Mouse (Mus musculus) 3134 (cell line): ENCODE data around the gene Bmp7.

ENCODE experiments used
- DNase-seq: peaks from one replicate; pipeline ENCODE4 v3.0.0-alpha.2; 2011; ENCODE audit warnings: low spot score; ENCODE audit not compliant: insufficient read length; ENCODE audit errors: extremely low read depth

The Bmp7 gene

GRCm38 (mm10) chr2:172914018-172914417, 26.1 kb downstream of the Bmp7 start:
- DNase-seq, result no peak

- no peak for DNase-seq
Observed at GRCm38 (mm10) chr2:172911715-172912114, 28.4 kb downstream of the Bmp7 start.

GRCm38 (mm10) chr2:172911157-172911556, 29.0 kb downstream of the Bmp7 start:
- no peak for DNase-seq

- no peak for DNase-seq
Observed at GRCm38 (mm10) chr2:172909463-172909862, 30.7 kb downstream of the Bmp7 start.

DNA sequence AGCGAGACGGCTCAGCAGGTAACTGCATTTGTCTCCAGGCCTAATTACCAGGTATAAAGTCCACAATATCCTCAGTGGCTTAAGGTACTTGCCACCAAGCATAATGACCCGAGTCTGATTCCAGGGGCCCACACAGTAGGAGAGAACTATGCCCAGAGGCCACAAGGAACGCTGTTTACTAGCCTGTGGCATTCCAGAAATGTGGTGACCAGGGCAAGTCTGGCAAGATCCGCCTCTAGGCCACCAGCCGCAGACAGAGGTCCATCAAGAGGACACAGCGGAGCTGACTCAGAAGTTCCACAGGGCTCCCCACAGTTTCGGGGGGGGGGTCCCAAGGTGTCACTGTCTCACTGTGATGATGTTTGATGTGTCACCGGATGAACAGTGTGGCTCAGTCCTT, 34.0 kb downstream of the Bmp7 start:
- peak; percentile 73 for DNase-seq

DNA sequence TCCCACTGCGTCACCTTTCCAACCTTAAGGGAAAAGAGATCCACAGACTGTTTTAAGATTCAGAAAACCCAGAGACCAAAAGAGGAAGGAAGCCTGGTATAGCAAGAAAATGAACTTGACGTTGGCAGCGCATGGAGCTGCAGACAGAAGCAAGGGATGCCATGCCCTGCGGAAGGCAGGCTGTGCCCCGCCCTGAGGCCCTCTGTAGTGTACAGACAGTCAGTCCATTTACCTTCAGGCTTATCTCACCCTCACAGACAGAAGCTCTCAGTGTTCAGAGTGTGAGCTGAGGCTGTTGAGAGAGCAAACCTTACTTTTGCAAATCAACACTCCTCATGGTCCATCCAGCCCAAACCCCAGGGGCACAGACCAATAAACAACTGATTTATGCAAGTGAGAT, 35.1 kb downstream of the Bmp7 start:
- DNase-seq, result no peak

GRCm38 (mm10) chr2:172904614-172905013, 35.5 kb downstream of the Bmp7 start:
- no peak for DNase-seq

GRCm38 (mm10) chr2:172903523-172903922, 36.6 kb downstream of the Bmp7 start:
- no peak for DNase-seq

DNA sequence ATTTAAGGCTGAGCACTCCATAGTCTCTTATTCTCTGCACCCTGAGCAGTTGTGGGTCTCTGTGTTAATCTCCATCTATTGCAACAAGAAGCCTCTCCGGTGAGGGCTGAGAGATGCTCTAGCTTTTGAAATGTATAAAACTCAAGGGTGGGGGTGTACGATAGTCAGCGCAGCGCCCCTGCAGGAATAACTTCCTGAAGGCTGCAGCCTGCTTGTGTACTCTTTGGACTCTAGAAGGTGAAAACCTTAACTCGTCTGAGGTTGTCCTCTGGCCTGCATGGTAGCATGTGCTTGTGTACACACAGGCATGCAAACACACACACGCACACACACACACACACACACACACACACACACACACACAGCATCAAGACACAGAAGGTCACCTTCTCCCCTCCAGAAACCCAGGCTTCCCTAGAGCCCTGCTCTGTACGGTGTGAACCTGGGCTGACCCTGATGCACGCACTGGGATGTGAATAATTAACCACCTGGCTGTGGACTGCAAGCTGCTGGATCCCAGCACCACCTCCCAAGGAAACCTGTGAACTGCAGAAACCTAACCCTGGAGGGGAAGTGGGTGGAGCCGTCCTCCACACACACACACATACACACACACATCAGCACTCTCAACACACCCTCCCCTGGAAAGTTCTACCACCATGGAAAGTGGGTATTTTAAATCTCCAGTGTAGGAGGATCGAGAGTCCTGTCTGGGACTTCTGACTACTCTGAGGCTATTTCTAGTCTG, 39.0 kb downstream of the Bmp7 start:
- DNase-seq, result no peak

DNA sequence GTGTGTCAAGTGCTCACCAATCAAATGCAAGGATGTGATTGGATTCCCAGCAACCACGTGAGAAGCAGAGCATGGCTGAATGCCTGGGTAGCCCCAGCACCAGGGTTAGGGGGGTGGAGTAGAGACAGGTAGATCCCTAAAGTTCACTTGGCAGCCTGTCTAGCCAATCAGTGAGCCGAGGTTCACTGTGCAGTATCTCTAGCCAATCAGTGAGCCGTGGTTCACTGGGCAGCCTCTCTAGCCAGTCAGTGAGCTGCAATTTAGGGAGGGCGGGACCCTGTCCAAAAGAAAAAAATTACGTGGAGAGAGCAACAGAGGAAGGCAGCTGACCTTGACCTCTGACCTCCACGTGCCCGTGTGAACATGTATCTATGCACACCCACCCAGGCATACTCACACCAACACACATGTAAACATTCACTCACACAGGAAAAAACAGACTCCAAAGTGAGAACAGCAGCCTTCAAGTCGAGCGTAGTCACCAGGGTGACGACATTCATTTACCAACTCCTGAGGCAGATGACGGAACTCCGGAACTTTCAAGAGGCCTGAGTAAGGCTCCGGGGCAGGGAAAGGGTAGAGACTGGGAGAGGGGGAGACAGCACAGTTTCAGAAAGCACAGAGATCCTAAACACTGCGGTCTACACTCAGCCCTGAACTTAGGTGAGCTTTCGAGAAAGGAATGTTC, 50.2 kb downstream of the Bmp7 start:
- no peak for DNase-seq

GRCm38 (mm10) chr2:172889222-172889621, 50.9 kb downstream of the Bmp7 start:
- DNase-seq, result no peak

GRCm38 (mm10) chr2:172888147-172888546, 52.0 kb downstream of the Bmp7 start:
- no peak for DNase-seq

DNA sequence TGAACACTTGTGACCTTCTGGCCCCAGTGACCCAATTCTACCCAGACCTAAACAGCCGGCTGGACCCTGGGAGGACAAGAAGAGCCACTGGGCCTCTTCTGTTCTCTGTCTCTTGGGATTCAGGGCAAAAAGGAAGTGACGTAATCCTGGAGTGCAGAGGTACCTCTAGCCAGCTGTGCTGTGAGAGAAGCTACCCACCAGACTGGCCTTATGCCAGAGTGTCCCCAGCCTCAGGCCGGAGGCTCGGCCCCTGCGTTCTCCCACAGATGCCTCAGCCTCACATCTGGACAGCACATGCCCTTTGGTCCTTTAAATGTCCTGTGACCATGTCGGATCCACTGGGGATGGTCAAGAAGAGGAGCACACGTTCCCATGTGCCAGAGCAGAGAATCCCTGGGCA, 54.3 kb downstream of the Bmp7 start:
- DNase-seq, result no peak

DNA sequence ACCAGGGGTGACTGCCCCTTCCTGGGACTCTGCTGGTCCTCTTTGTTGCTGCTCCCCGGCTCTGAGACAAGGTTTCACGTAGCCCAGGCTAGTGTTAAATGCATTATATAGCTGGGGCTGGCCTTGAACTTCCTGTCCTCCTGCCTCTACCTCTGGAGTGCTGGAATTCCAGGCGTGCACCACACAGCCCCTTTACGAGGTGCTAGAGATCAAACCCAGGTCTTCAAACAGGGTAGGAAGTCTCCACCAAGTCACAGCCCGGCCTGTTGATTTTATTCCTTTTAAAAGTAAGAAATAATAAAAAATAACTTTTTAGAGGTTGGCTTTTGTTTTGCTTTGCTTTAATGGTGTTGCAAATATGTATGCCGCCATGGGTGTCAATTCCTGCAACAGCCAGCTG, 55.5 kb downstream of the Bmp7 start:
- no peak for DNase-seq

GRCm38 (mm10) chr2:172875201-172875600, 64.9 kb downstream of the Bmp7 start:
- no peak for DNase-seq

DNA sequence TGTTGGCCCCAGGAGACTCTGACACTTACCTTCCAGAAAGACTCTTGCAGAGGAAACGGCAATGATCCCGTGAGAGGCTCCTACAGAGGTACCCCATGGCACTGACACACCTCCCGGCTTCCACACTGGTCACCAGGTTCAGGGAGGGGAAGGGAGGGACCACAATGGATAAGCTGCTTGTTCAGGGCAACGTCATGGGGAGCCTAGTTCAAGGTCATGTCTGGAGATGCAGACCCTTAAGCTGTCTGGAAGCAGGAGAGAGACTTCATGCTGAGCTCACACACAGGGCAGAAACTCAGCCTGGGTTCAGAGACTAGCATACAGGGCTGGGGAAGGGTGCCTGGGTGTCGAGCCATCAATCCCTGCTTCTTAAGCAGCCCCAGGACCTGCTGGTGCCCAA, 73.8 kb downstream of the Bmp7 start:
- DNase-seq, result no peak

DNA sequence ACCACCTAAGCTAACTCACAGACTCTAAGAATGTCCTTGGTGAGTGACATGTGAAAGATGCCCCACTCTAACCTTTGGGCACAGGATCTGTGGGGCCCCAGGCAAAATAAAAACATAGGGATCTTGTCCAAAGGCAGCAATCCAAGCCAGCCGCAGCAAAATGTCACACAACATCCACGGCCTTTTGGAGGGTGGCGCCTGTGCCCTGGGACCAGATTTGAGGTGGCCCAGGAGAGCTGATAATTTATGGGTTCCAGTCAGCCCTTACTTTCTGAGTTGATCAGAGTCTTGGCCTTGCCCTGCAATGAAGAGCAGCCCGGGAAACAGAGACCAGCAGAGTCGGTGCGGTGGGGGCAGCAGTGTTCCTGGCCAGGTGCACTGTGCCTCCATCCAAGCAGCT, 75.0 kb downstream of the Bmp7 start:
- DNase-seq, result no peak

GRCm38 (mm10) chr2:172864566-172864965, 75.6 kb downstream of the Bmp7 start:
- no peak for DNase-seq

- no peak for DNase-seq
Observed at GRCm38 (mm10) chr2:172863469-172863856, 76.7 kb downstream of the Bmp7 start.

- DNase-seq, result no peak
Observed at GRCm38 (mm10) chr2:172862850-172863468, 77.2 kb downstream of the Bmp7 start.

DNA sequence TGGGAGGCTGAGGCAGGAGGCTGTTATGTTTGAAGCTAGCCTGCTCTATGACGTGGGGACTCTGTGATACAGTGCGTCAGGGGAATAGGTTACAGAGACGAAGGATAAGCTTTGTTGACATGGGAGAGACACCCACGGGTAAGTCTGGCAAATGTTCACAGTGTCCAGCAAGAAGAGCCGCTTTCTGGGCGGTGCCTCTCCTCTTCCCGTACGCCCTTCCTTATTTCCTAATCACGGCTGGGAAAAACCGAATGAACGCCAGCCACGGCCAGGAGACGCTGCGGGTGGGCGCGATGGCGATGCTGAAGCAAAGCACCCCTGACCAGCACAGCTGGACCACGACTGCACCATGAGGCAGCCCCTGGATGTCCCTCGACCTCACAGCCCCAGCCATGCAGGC, 77.7 kb downstream of the Bmp7 start:
- DNase-seq, result no peak

DNA sequence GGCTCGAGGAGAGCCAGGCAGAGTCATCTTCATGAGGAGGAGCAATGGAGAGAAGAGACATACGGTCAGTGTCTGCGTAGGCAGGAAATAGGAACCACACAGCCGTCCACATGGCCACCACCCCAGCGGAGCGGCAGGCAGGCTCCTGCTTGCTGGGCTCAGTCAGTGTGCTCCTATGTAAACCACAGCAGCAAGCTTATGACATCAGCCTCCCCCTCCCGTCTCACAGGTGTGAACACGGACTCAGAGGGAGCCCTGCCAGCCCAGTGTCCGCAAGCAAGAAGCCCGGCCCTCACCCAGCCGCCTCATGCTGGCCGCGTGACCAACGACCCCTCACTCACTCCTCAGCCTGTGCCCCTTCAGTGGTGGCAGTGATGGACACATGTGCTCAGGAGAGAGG, 78.5 kb downstream of the Bmp7 start:
- DNase-seq, result no peak
